Mouse (Mus musculus) embryonic fibroblast, embryonic 13.5 days (primary cell): ENCODE results near the gene Arhgap42.

Source experiments
- CTCF ChIP-seq: IDR thresholded peaks from 2 replicates; pipeline ENCODE4 v1.5.1; 2011; ENCODE audit warnings: mild to moderate bottlenecking, control low read depth, low read length, moderate library complexity, borderline replicate concordance; ENCODE audit not compliant: insufficient read depth
- POLR2A ChIP-seq: IDR thresholded peaks from 2 replicates; pipeline ENCODE4 v1.6.1; 2011; ENCODE audit warnings: low read depth, mild to moderate bottlenecking, control low read depth, low read length, moderate library complexity

- TF ChIP-seq CTCF: no peak
- TF ChIP-seq POLR2A: no peak
Observed at GRCm38 (mm10) chr9:8953306-8953705, 285.6 kb downstream of the Arhgap42 start.
